Mouse (Mus musculus): ENCODE results near the gene Gabrq. TPM values are rescaled to one million over a fixed set of nuclear protein-coding genes. Genes with fewer than 3 reads are reported as not detected.

Gabrq gene
- total RNA-seq (2012; rRNA removed) (not detected in 2 replicates), total RNA-seq (2014; rRNA removed) (not detected in 2 replicates), polyA plus RNA-seq (2012; ENCODE audit: insufficient read length, low read depth) (not detected in 2 replicates)

DNA sequence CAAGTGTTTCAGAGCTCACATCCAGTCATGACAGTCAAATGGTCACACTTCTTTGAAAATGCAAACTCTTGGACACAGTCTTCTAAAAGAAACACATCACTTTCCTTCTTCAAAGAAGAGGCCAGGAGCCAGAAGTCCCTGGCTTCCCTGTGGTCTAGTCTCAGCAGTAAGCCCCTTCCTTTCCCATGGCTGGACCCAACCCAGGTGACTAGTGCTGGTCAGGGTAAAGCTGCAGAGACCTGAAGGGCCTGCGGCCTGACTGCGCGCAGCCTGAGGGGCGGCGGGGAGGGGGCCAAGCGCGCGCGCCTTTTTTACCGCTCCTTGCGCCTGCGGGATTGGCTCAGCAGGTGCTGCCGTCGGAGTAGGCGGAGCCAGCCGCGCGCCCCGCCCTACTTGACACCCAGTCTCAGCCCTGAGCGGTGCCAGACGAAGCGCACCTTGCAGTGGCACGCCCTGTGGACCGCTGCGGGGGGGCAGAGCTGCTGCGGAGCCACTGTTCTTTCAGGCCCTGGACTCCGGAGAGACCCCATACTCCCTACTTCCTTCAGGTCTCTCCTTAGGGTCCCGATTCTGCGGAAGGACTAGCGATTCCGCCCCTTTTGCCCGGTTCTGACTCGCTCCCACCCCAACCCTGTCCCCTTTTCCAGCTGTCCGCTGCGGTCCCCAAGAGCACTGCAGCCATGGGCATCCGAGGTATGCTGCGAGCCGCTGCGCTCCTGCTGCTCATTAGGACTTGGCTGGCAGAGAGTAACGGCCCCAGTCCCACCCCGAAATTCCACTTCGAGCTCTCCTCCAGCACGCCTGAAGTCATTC is at the start of gene Gabrq:
Gene Gabrq (plus strand): TSS at position 403 of the 813 bp plus-strand sequence.
- Histone ChIP-seq H3K4me1 (ENCODE audit: control insufficient read depth in 1 of 2, insufficient read depth in 2 of 2) (no peaks in the 10 kb centered on the region), H3K9ac (ENCODE audit: insufficient read depth, low read depth) (no peak within 1 kb of the TSS), H3K9me3 (replicated peaks; ENCODE audit: low read length) (no peaks in the 10 kb centered on the region), H3K36me3 (replicated peaks in 1 of 2; ENCODE audit: control insufficient read depth in 1 of 2, insufficient read depth in 1 of 2, low read length in 1 of 2) (no peaks in the 10 kb centered on the region), H3K79me2 (replicated peaks; ENCODE audit: control insufficient read depth, extremely low read depth, insufficient read depth, poor library complexity, severe bottlenecking) (no peaks in the 10 kb centered on the region), H3K4me2 (ENCODE audit: insufficient read depth, low read depth, poor library complexity, severe bottlenecking) (no peak within 1 kb of the TSS), H3K27me3 (replicated peaks) (no peaks in the 10 kb centered on the region), H3K4me3 (replicated peaks in 1 of 3; ENCODE audit: low read depth in 2 of 3, low read length in 2 of 3, poor library complexity in 1 of 3) (no peak within 1 kb of the TSS), H3K27ac (ENCODE audit: insufficient read depth, low read depth) (no peak within 1 kb of the TSS)
- TF ChIP-seq ZKSCAN1 (IDR thresholded peaks at IDR 0.05; ENCODE audit: borderline replicate concordance, low read depth, low read length) (no peak), USF1 (IDR thresholded peaks at IDR 0.05; ENCODE audit: low read depth, low read length) (no peak), NELFE (IDR thresholded peaks at IDR 0.05; ENCODE audit: low read depth, low read length) (no peak), RAD21 (IDR thresholded peaks at IDR 0.05; ENCODE audit: low read depth, low read length) (no peak), CHD2 (IDR thresholded peaks at IDR 0.05; ENCODE audit: low read length) (no peak), EP300 (IDR thresholded peaks at IDR 0.05; ENCODE audit: low read length) (no peak), E2F4 (IDR thresholded peaks at IDR 0.05; ENCODE audit: insufficient replicate concordance, low read depth, low read length) (no peak)
- in situ Hi-C loops (cut with MboI; ENCODE audit: low pct_ligation_motif_present, low pct_unique_long_range_greater_than_20kb, low sequenced_read_pairs): no loop called here
- dilution Hi-C loops (cut with MboI; ENCODE audit: extremely low pct_ligation_motif_present, extremely low pct_unique_long_range_greater_than_20kb, low sequenced_read_pairs): no loop called here
- no peak for DNase-seq (ENCODE audit: extremely low read depth)

DNA sequence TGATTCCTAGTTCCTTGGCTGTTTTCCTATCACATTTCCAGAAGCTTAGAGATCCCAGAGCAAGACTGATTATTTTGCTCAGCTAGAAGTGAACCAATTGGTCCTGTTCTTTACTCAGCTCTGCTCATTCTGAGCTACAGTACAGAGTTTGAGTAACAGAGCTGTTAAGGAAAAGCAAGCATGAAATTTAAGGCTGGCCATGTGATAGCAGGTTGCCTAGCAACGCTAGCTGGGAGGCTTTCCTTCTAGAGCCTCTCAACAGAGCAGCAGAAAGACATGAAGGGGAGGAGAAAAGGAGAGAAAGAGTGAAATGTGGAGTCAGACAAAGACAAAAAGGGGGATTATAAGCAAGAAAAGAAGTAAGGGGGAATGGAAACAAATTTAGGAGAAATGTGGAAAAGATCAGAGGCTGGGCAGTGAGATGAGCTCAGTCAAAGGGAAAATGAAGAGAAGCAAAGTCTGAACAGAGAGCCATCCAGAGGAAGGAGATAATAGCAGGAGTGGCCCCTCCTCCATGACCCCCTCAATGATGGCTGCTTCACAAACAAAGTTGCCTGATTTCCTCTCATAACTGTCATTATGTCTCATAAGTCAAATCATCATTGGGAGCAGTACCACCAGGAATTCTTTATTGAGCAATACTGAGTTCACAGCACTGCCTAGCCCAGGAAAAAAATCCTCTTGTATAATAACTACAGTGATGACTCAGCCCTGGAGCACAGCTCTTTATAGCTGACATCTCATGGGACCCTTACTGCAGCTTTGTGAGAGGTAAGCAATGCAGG is 36.0 kb upstream of the Gabrq start:
- TF ChIP-seq HCFC1 (IDR thresholded peaks at IDR 0.05; ENCODE audit: low read depth, low read length) (no peak), CTCF (conservative IDR thresholded peaks at IDR 0.05 in 1 of 2, IDR thresholded peaks at IDR 0.05 in 1 of 2; ENCODE audit: low read depth in 2 of 2, low read length in 2 of 2) (no peak), IRF4 (IDR thresholded peaks at IDR 0.05; ENCODE audit: low read depth, low read length) (no peak), ZNF384 (IDR thresholded peaks at IDR 0.05; ENCODE audit: low read depth, low read length) (no peak), POLR2A (IDR thresholded peaks at IDR 0.05; ENCODE audit: low read depth, low read length) (no peak), MXI1 (IDR thresholded peaks at IDR 0.05; ENCODE audit: low read depth, low read length) (no peak), USF2 (conservative IDR thresholded peaks at IDR 0.05; ENCODE audit: low read depth, low read length) (no peak), TCF12 (IDR thresholded peaks at IDR 0.05; ENCODE audit: low read depth, low read length) (no peak), MEF2A (IDR thresholded peaks at IDR 0.05; ENCODE audit: borderline replicate concordance, low read depth, low read length) (no peak), TBP (conservative IDR thresholded peaks at IDR 0.05; ENCODE audit: low read depth, low read length) (no peak), ZKSCAN1 (IDR thresholded peaks at IDR 0.05; ENCODE audit: borderline replicate concordance, low read depth, low read length) (no peak), GABPA (IDR thresholded peaks at IDR 0.05; ENCODE audit: insufficient replicate concordance, low read depth, low read length) (no peak), KAT2A (IDR thresholded peaks at IDR 0.05; ENCODE audit: insufficient replicate concordance, low read length) (no peak)
- Histone ChIP-seq H3K9me3 (replicated peaks; ENCODE audit: low read length) (no peaks in the 10 kb centered on the region), H3K27me3 (replicated peaks) (no peaks in the 10 kb centered on the region), H3K4me1 (ENCODE audit: control insufficient read depth in 1 of 2, insufficient read depth in 2 of 2) (no peaks in the 10 kb centered on the region), H3K4me3 (replicated peaks in 1 of 3; ENCODE audit: low read depth in 2 of 3, low read length in 2 of 3, poor library complexity in 1 of 3) (no peak overlapping the region), H3K36me3 (replicated peaks in 1 of 2; ENCODE audit: control insufficient read depth in 1 of 2, insufficient read depth in 1 of 2, low read length in 1 of 2) (no peaks in the 10 kb centered on the region), H3K27ac (ENCODE audit: insufficient read depth, low read depth) (no peak overlapping the region), H3K79me2 (replicated peaks; ENCODE audit: control insufficient read depth, extremely low read depth, insufficient read depth, poor library complexity, severe bottlenecking) (no peaks in the 10 kb centered on the region), H3K9ac (ENCODE audit: insufficient read depth, low read depth) (no peak overlapping the region), H3K4me2 (ENCODE audit: insufficient read depth, low read depth, poor library complexity, severe bottlenecking) (no peak overlapping the region)
- in situ Hi-C loops (cut with MboI; ENCODE audit: low pct_ligation_motif_present, low pct_unique_long_range_greater_than_20kb, low sequenced_read_pairs): no loop called here
- no peak for DNase-seq (ENCODE audit: extremely low read depth)
- dilution Hi-C loops (cut with MboI; ENCODE audit: extremely low pct_ligation_motif_present, extremely low pct_unique_long_range_greater_than_20kb, low sequenced_read_pairs): no loop called here

Data from CH12.LX (cell line).